Mouse (Mus musculus) stomach, postnatal 0 days (tissue): Measurements from ENCODE around the gene Flt3.

ENCODE experiments used
- CTCF ChIP-seq: IDR thresholded peaks from 2 replicates; pipeline ENCODE4 v1.5.1; 2016; ENCODE audit warnings: antibody characterized with exemption, low read depth, mild to moderate bottlenecking, moderate library complexity
- EP300 ChIP-seq: optimal IDR thresholded peaks from 2 replicates; pipeline ENCODE3; 2016; ENCODE audit warnings: antibody characterized with exemption

DNA sequence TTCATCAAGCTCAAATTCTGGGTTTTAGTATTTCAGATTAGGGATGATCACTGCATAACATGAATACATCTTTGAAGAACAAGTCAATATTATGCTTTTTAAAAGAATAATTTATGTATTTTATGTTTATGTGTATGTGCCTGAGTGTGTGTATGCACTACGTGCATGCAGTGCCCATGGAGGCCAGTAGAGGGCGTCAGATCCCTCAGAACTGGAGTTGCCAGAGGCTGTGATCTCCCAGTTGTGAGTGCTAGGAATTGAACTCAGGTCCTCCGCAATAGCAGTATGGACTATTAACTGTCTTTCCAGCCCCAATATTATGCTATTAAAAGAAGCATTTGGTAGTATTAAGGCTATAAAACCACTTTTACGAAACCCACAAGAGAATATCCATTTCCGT is 72.7 kb downstream of the Flt3 start:
- peak; percentile 18; the same call in 1 of the 2 replicates for TF ChIP-seq CTCF
- no peak for TF ChIP-seq EP300
